Mouse (Mus musculus) forebrain, embryonic 16.5 days (tissue): Measurements from ENCODE around the gene Eci1. TPM values are rescaled to one million over a fixed set of nuclear protein-coding genes. Genes with fewer than 3 reads are reported as not detected.

ENCODE experiments used
- ATAC-seq: fragments of 200-750 bp; cut with Nextera tagmentation; 2 replicates; pipeline ENCODE4 v1.8.0; 2017; ENCODE audit warnings: mild to moderate bottlenecking, moderate library complexity
- H3K27ac ChIP-seq: fragments of 300-500 bp; sonication (generic); 2 replicates; pipeline ENCODE4 v1.5.1; 2014; ENCODE audit warnings: low read length, control low read depth
- H3K27me3 ChIP-seq: fragments of 300-500 bp; sonication (generic); replicated peaks from 2 replicates; pipeline ENCODE4 v1.6.1; 2014; ENCODE audit warnings: low read length; ENCODE audit not compliant: control insufficient read depth, insufficient read depth
- H3K36me3 ChIP-seq: fragments of 300-500 bp; sonication (generic); 2 replicates; pipeline ENCODE4 v1.6.1; 2014; ENCODE audit not compliant: control insufficient read depth, insufficient read depth
- H3K4me1 ChIP-seq: fragments of 300-500 bp; sonication (generic); replicated peaks from 2 replicates; pipeline ENCODE4 v1.6.1; 2014; ENCODE audit warnings: low read length; ENCODE audit not compliant: control insufficient read depth, insufficient read depth
- H3K4me2 ChIP-seq: fragments of 300-500 bp; sonication (generic); 2 replicates; pipeline ENCODE4 v1.6.1; 2014; ENCODE audit warnings: mild to moderate bottlenecking, low read length, control low read depth
- H3K4me3 ChIP-seq: fragments of 300-500 bp; sonication (generic); replicated peaks from 2 replicates; pipeline ENCODE4 v1.5.1; 2014; ENCODE audit warnings: mild to moderate bottlenecking, low read length, control low read depth
- H3K9ac ChIP-seq: fragments of 300-500 bp; sonication (generic); replicated peaks from 2 replicates; pipeline ENCODE4 v1.6.1; 2014; ENCODE audit warnings: low read depth, low read length, control low read depth
- H3K9me3 ChIP-seq: fragments of 300-500 bp; sonication (generic); 2 replicates; pipeline ENCODE4 v1.6.1; 2016; ENCODE audit warnings: low read length; ENCODE audit not compliant: control insufficient read depth
- WGBS: fragments of 180-500 bp; shearing (Covaris S2); extraction: QIAGEN DNeasy Blood & Tissue Kit; methylation state at CpG from one replicate; pipeline ENCODE4 v1.1.7; 2014; 5-methylcytosine and 5-hydroxymethylcytosine counted together
- polyA plus RNA-seq: library from polyadenylated mRNA; unstranded; fragments of >200 nt; fragmentation: Nextera tagmentation; extraction: Ambion mirVana; gene quantifications from 2 replicates; pipeline ENCODE4 v1.2.1, GENCODE M21; 2015

Eci1 gene
- polyA plus RNA-seq, 1 experiment from 2014 or later = 30.4 TPM

GRCm38 (mm10) chr17:24485090-24485860, 58.8 kb downstream of the Eci1 start:
- 45% methylated on average over 11 of the region's 11 CpGs for WGBS
- Histone ChIP-seq H3K4me2 (no peak overlapping the region), H3K4me3 (no peak overlapping the region)

GRCm38 (mm10) chr17:24488186-24488661, 61.8 kb downstream of the Eci1 start, which contains the start of gene Caskin1:
Gene Caskin1 (plus strand): TSS chr17:24488601.
- Histone ChIP-seq H3K4me1 (peaks cover 28% of the 10 kb centered on the region), H3K9ac (peak within 1 kb of the TSS; percentile 97), H3K27me3 (no peaks in the 10 kb centered on the region), H3K4me2 (peak within 1 kb of the TSS; percentile 83), H3K9me3 (no peaks in the 10 kb centered on the region), H3K27ac (peak within 1 kb of the TSS; percentile 91), H3K4me3 (peak within 1 kb of the TSS; percentile 94), H3K36me3 (no peaks in the 10 kb centered on the region)
- WGBS = under 1% methylated on average over 43 of the region's 45 CpGs
- peak; percentile 63 for ATAC-seq

More at GRCm38 (mm10) chr17:24485090-24485860, 58.8 kb downstream of the Eci1 start:
- no peaks in the 10 kb centered on the region for H3K27me3 ChIP-seq
- H3K9ac ChIP-seq = peak overlapping the region; percentile 31; the same call in 1 of the 2 replicates
- no peaks in the 10 kb centered on the region for H3K36me3 ChIP-seq
- H3K9me3 ChIP-seq = no peaks in the 10 kb centered on the region
- H3K4me1 ChIP-seq = peaks cover 24% of the 10 kb centered on the region
- H3K27ac ChIP-seq = peak overlapping the region; percentile 19; the same call in 1 of the 2 replicates
- ATAC-seq = peak; percentile 14; the same call in 1 of the 2 replicates

GRCm38 (mm10) chr17:24488662-24489264, 62.3 kb downstream of the Eci1 start:
- Histone ChIP-seq H3K9ac (peak overlapping the region; percentile 97), H3K27me3 (no peaks in the 10 kb centered on the region), H3K9me3 (no peaks in the 10 kb centered on the region), H3K4me2 (peak overlapping the region; percentile 83), H3K27ac (peak overlapping the region; percentile 91), H3K4me1 (peaks cover 28% of the 10 kb centered on the region), H3K4me3 (peak overlapping the region; percentile 94), H3K36me3 (no peaks in the 10 kb centered on the region)
- 0% methylated on average over 54 of the region's 81 CpGs for WGBS
- peak; percentile 79 for ATAC-seq

Other genes with a start within 250 kb of the Eci1 start
- 20.6 and 24.6 TPM in 2 replicates for gene Tbc1d24, start 221.1 kb upstream of the Eci1 start, polyA plus RNA-seq
- 4.7 and 5.2 TPM in 2 replicates for gene Ntn3, start 217.1 kb upstream of the Eci1 start, polyA plus RNA-seq
- gene Tedc2, start 205.8 kb upstream of the Eci1 start, polyA plus RNA-seq = 10.2 and 12.2 TPM in 2 replicates
- 26.0 and 32.0 TPM in 2 replicates for gene Ccnf, start 175.2 kb upstream of the Eci1 start, polyA plus RNA-seq
- gene Abca17, start 75.6 kb upstream of the Eci1 start, polyA plus RNA-seq = 0.47 and 0.97 TPM in 2 replicates
- 23.9 and 29.6 TPM in 2 replicates for gene Abca3, start 74.7 kb upstream of the Eci1 start, polyA plus RNA-seq
- gene Rnps1, start 12.1 kb upstream of the Eci1 start, polyA plus RNA-seq = 362 and 389 TPM in 2 replicates
- gene Dnase1l2, start 16.5 kb downstream of the Eci1 start, polyA plus RNA-seq = 6.2 and 9.5 TPM in 2 replicates
- gene E4f1, start 43.7 kb downstream of the Eci1 start, polyA plus RNA-seq = 37.9 and 54.0 TPM in 2 replicates
- 50.5 and 54.0 TPM in 2 replicates for gene Pgp, start 43.8 kb downstream of the Eci1 start, polyA plus RNA-seq
- 0.39 and 0.92 TPM in 2 replicates for gene Bricd5, start 47.2 kb downstream of the Eci1 start, polyA plus RNA-seq
- 38.9 and 42.4 TPM in 2 replicates for gene Mlst8, start 52.4 kb downstream of the Eci1 start, polyA plus RNA-seq
- gene Caskin1, start 62.0 kb downstream of the Eci1 start, polyA plus RNA-seq = 18.8 and 30.4 TPM in 2 replicates
- 108 and 121 TPM in 2 replicates for gene Traf7, start 101.3 kb downstream of the Eci1 start, polyA plus RNA-seq
- gene Rab26, start 107.6 kb downstream of the Eci1 start, polyA plus RNA-seq = 6.8 and 10.9 TPM in 2 replicates
- gene Pkd1, start 123.2 kb downstream of the Eci1 start, polyA plus RNA-seq = 18.3 and 27.6 TPM in 2 replicates
- 80.4 and 86.8 TPM in 2 replicates for gene Tsc2, start 206.0 kb downstream of the Eci1 start, polyA plus RNA-seq
- gene Nthl1, start 206.0 kb downstream of the Eci1 start, polyA plus RNA-seq = 13.4 and 14.4 TPM in 2 replicates
- 28.1 and 31.2 TPM in 2 replicates for gene Slc9a3r2, start 223.7 kb downstream of the Eci1 start, polyA plus RNA-seq
- gene Npw, start 231.8 kb downstream of the Eci1 start, polyA plus RNA-seq = not detected in 2 replicates
- gene Zfp598, start 243.0 kb downstream of the Eci1 start, polyA plus RNA-seq = 17.9 and 22.0 TPM in 2 replicates